Mouse (Mus musculus) midbrain, postnatal 0 days (tissue): ENCODE data around the gene D130043K22Rik. TPM values are rescaled to one million over a fixed set of nuclear protein-coding genes. Genes with fewer than 3 reads are reported as not detected.

Source experiments
- ATAC-seq: fragments of 200-750 bp; cut with Nextera tagmentation; 2 replicates; pipeline ENCODE4 v1.8.0; 2017; ENCODE audit warnings: moderate number of reproducible peaks, mild to moderate bottlenecking, moderate TSS enrichment, moderate library complexity; ENCODE audit not compliant: low FRiP score
- DNase-seq: peaks from one replicate; pipeline ENCODE4 v3.0.0-alpha.2; 2015; ENCODE audit warnings: low spot score
- H3K27ac ChIP-seq: fragments of 300-500 bp; sonication (generic); 2 replicates; pipeline ENCODE4 v1.5.1; 2014; ENCODE audit warnings: low read depth, mild to moderate bottlenecking, low read length, mixed read lengths
- H3K27me3 ChIP-seq: fragments of 300-500 bp; sonication (generic); 2 replicates; pipeline ENCODE4 v1.6.1; 2014; ENCODE audit warnings: low read length, control low read depth, mixed read lengths; ENCODE audit not compliant: insufficient read depth
- H3K36me3 ChIP-seq: fragments of 300-500 bp; sonication (generic); 2 replicates; pipeline ENCODE4 v1.6.1; 2014; ENCODE audit warnings: low read length, control low read depth, mixed read lengths; ENCODE audit not compliant: insufficient read depth
- H3K4me1 ChIP-seq: fragments of 300-500 bp; sonication (generic); 2 replicates; pipeline ENCODE4 v1.6.1; 2014; ENCODE audit warnings: mild to moderate bottlenecking, control low read depth, antibody characterized with exemption, low read length, mixed read lengths; ENCODE audit not compliant: insufficient read depth
- H3K4me2 ChIP-seq: fragments of 300-500 bp; sonication (generic); 2 replicates; pipeline ENCODE4 v1.6.1; 2014; ENCODE audit warnings: low read depth, mild to moderate bottlenecking, low read length, mixed read lengths; ENCODE audit not compliant: poor library complexity, severe bottlenecking
- H3K4me3 ChIP-seq: fragments of 300-500 bp; sonication (generic); 2 replicates; pipeline ENCODE4 v1.5.1; 2014; ENCODE audit warnings: low read depth, mild to moderate bottlenecking, low read length, moderate library complexity
- H3K9ac ChIP-seq: fragments of 300-500 bp; sonication (generic); replicated peaks from 2 replicates; pipeline ENCODE4 v1.6.1; 2014; ENCODE audit warnings: mild to moderate bottlenecking, low read length, moderate library complexity, mixed read lengths; ENCODE audit not compliant: poor library complexity, severe bottlenecking
- H3K9me3 ChIP-seq: fragments of 300-500 bp; sonication (generic); 2 replicates; pipeline ENCODE4 v1.6.1; 2016; ENCODE audit warnings: low read length, control low read depth
- CTCF ChIP-seq: IDR thresholded peaks from 2 replicates; pipeline ENCODE4 v1.5.1; 2016; ENCODE audit warnings: antibody characterized with exemption, mild to moderate bottlenecking
- WGBS: fragments of 180-500 bp; shearing (Covaris S2); extraction: QIAGEN DNeasy Blood & Tissue Kit; methylation state at CpG from one replicate; pipeline ENCODE4 v1.1.7; 2014; 5-methylcytosine and 5-hydroxymethylcytosine counted together
- polyA plus RNA-seq: library from polyadenylated mRNA; unstranded; fragments of >200 nt; fragmentation: Nextera tagmentation; extraction: Ambion mirVana; gene quantifications from 2 replicates; pipeline ENCODE4 v1.2.1, GENCODE M21; 2015
- total RNA-seq: library from RNA; depleted of rRNA; stranded (reverse); fragments of >200 nt; gene quantifications from 2 replicates; pipeline ENCODE4 v1.2.3, GENCODE M21; 2014; rRNA removed

D130043K22Rik gene
- total RNA-seq (13.5 and 13.8 TPM in 2 replicates), polyA plus RNA-seq (7.7 and 9.4 TPM in 2 replicates)

- H3K4me3 ChIP-seq = peak within 1 kb of the TSS; percentile 58
- H3K4me1 ChIP-seq = no peaks in the 10 kb centered on the region
- no peaks in the 10 kb centered on the region; the same call in 1 of the 2 replicates for H3K36me3 ChIP-seq
- H3K9me3 ChIP-seq = no peaks in the 10 kb centered on the region
- no peak for TF ChIP-seq CTCF
- peak; percentile 62 for DNase-seq
- peak within 1 kb of the TSS; percentile 57; the same call in 1 of the 2 replicates for H3K27ac ChIP-seq
- peak within 1 kb of the TSS; percentile 44 for H3K9ac ChIP-seq
- H3K4me2 ChIP-seq = peak within 1 kb of the TSS; percentile 69
- ATAC-seq = peak; percentile 84
- WGBS = 8% methylated on average over 40 of the region's 40 CpGs
- H3K27me3 ChIP-seq = no peaks in the 10 kb centered on the region
Measured at GRCm38 (mm10) chr13:24844983-24845955, at the start of gene D130043K22Rik. TSS of gene D130043K22Rik (plus strand) at chr13:24845135.

GRCm38 (mm10) chr13:24798686-24799085 lies 46.2 kb upstream of the D130043K22Rik start:
- Histone ChIP-seq H3K4me3 (no peak overlapping the region), H3K4me2 (no peak overlapping the region), H3K4me1 (peaks cover 9% of the 10 kb centered on the region; the same call in 1 of the 2 replicates), H3K9ac (no peak overlapping the region), H3K27me3 (no peaks in the 10 kb centered on the region), H3K9me3 (no peaks in the 10 kb centered on the region), H3K36me3 (no peaks in the 10 kb centered on the region), H3K27ac (no peak overlapping the region)
- TF ChIP-seq CTCF = no peak
- DNase-seq (no peak), ATAC-seq (no peak)
- 99% methylated on average over 4 of the region's 4 CpGs for WGBS

GRCm38 (mm10) chr13:24799378-24799777 lies 45.6 kb upstream of the D130043K22Rik start:
- TF ChIP-seq CTCF = no peak
- peak overlapping the region; percentile 91; the same call in 1 of the 2 replicates for H3K4me3 ChIP-seq
- H3K4me1 ChIP-seq = peaks cover 13% of the 10 kb centered on the region
- no peaks in the 10 kb centered on the region for H3K36me3 ChIP-seq
- no peak overlapping the region for H3K27ac ChIP-seq
- no peaks in the 10 kb centered on the region for H3K9me3 ChIP-seq
- H3K27me3 ChIP-seq = no peaks in the 10 kb centered on the region
- ATAC-seq (no peak), DNase-seq (no peak)
- WGBS = 75% methylated on average over 5 of the region's 5 CpGs
- peak overlapping the region; percentile 86 for H3K4me2 ChIP-seq
- no peak overlapping the region for H3K9ac ChIP-seq

GRCm38 (mm10) chr13:24799925-24800673 lies 44.8 kb upstream of the D130043K22Rik start:
- peak overlapping the region; percentile 48 for H3K9ac ChIP-seq
- peak overlapping the region; percentile 99 for H3K27ac ChIP-seq
- H3K9me3 ChIP-seq = no peaks in the 10 kb centered on the region
- WGBS = under 1% methylated on average over 31 of the region's 31 CpGs
- TF ChIP-seq CTCF = no peak
- H3K4me1 ChIP-seq = peaks cover 16% of the 10 kb centered on the region
- H3K27me3 ChIP-seq = no peaks in the 10 kb centered on the region
- no peaks in the 10 kb centered on the region for H3K36me3 ChIP-seq
- peak overlapping the region; percentile 86 for H3K4me2 ChIP-seq
- peak; percentile 11; the same call in 1 of the 2 replicates for ATAC-seq
- DNase-seq = peak; percentile 27
- peak overlapping the region; percentile 91 for H3K4me3 ChIP-seq

GRCm38 (mm10) chr13:24800674-24801307 lies 44.1 kb upstream of the D130043K22Rik start:
- peak; percentile 36; the same call in 1 of the 2 replicates for TF ChIP-seq CTCF
- Histone ChIP-seq H3K4me1 (peaks cover 16% of the 10 kb centered on the region), H3K4me3 (peak overlapping the region; percentile 91), H3K27ac (peak overlapping the region; percentile 99), H3K4me2 (peak overlapping the region; percentile 86), H3K9ac (peak overlapping the region; percentile 79), H3K9me3 (no peaks in the 10 kb centered on the region), H3K27me3 (no peaks in the 10 kb centered on the region), H3K36me3 (no peaks in the 10 kb centered on the region)
- 0% methylated on average over 42 of the region's 42 CpGs for WGBS
- peak; percentile 97 for ATAC-seq
- DNase-seq = peak; percentile 98
